Mouse (Mus musculus): ENCODE measurements around the gene Iqsec3. TPM values are rescaled to one million over a fixed set of nuclear protein-coding genes. Genes with fewer than 3 reads are reported as not detected.

Gene Iqsec3
- total RNA-seq, 1 experiment from 2014 or later: 3.6 TPM

DNA sequence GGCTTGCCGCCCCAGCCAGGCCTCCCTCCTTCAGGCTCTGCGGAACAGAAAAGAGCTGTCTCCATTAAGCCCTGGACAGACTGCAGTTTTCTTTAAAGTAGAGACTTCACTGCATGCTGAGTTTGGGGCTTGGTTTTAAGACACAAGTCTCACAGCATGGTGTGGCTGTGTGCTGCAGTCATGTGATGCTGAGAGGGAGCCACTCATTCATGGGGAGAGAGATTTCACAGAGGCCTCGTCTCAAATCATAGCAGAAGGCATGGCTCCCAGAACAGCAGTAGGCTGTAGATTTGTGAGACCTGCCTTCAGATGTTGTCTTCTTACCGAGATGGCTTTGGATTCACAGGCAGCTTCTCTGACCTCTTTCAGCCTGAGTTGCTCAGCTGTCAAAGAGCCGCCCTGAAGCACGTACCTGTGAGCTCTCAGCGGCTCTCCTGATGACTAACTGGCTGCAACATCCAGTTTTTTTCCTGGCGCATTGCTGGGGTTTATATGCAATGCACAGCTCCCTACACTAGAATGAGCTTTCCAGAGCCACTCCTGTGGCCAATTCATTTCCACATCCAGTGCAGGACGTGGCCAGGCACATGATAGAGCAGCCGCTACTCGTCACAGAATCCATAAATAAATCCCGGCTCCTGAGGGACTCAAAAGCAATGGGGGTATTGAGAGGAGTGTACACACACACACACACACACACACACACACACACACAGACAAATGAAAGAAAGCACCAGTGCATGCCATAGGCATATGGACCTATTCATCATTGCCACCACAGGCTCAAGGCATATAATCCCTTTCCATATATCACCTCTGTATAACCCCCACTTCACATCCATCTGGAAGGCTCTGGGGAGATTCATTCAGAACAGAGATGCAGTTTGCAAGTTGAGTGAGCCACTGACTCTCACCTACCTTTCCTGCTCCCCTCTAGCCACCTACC is 18.7 kb downstream of the Iqsec3 start:
- no peak for DNase-seq

DNA sequence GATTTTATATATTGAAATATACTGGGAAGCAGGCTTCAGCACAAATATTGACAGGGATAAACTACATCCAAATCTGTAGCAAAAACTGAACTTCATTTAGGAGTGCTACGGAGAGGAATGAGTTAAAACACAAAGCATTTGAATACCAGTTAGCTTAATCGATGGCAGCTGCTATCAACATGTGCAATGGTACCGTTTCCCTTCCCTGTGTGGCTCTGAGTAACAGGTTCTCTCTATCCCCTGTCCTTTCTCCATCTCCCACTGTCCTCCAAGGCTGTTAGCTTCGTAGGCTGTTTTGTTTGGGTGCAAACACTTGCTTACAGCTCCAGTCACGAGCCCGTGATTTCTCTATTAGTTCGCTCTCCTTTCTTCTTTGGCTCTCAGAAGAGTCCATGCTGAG is 19.7 kb downstream of the Iqsec3 start:
- no peak for DNase-seq

DNA sequence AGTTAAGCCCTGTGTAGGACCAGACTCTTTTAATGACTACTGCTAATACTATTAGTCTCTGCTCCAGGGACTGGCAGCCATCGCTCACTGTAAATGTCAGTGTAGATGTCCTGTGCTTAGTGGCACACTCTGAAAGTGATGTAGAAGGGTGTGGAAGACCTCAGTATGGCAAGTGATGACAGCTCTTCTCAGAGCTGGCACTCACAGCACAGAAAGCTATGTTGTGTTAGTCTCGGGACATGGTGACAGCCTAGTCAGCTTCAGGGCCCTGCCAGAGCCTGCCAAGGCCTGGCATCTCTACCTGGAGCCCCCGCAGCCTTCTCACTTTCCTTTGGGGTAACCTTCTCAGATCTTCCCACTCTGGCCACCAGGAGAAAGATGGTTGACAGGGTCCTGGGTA is 21.8 kb downstream of the Iqsec3 start:
- no peak for DNase-seq

DNA sequence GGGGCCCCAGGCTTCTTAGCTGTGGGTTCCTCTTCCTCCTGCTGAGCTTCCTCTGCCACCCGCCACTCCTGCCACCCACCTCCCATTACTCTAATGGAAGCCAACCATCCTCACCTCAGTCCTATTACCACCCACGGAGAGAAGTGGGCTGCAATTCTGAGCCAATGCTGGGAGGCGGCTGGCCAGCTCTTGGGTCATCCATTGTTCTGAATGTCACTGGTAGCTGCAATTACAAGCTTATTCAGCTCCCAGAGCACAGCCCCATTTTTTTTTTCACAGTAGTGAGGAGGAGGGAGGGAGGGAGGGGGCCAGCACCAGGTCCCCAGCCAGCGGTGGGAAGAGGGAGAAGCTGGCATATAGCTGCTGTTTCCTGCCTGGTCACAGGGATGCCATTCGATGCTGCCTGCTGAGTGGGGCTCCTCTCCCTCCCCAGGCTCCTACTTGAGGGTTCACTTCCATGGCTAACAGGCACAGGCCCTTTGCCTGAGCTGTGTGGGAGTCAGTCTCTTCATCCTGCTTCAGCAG is 32.7 kb downstream of the Iqsec3 start:
- DNase-seq: no peak

DNA sequence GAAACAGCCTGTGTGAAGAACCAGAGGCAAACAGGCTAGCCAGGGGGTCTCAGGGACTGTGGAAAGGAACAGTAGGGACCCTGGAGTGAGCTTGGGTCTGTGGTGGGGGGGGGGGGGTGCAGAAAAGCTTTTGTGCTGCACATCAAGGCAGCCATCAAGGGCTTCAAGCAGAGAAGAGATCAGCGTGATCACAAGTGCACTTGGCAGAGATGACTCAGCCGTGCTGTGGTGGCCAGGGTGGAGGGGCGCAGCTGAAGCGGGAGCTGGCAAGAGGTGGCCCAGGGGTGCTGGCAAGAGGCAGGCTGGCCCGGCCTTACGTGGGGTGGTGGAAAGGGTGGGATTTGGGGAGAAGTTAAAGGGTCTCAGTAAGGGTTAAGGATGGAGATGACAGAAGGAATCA is 48.6 kb downstream of the Iqsec3 start:
- no peak for DNase-seq

DNA sequence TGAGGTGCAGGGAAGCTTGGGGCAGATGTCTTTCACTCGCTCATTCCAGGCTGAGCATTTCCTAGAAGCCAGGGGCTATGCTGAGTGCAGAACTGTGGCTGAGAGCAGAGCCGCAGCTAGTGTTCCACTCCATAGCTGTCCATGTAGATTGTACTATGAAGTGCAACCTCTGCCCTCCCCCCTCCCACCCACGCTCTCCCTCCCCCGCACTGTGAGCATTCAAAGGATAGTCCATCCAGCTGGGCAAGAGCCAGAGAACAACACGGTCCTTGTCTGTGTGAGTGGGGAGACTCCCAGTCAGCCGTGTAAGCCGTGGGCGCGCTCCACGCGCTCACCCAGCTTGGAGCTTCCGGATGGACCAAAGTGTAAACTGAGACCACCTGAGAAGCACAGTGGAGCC is 49.1 kb downstream of the Iqsec3 start:
- no peak for DNase-seq

DNA sequence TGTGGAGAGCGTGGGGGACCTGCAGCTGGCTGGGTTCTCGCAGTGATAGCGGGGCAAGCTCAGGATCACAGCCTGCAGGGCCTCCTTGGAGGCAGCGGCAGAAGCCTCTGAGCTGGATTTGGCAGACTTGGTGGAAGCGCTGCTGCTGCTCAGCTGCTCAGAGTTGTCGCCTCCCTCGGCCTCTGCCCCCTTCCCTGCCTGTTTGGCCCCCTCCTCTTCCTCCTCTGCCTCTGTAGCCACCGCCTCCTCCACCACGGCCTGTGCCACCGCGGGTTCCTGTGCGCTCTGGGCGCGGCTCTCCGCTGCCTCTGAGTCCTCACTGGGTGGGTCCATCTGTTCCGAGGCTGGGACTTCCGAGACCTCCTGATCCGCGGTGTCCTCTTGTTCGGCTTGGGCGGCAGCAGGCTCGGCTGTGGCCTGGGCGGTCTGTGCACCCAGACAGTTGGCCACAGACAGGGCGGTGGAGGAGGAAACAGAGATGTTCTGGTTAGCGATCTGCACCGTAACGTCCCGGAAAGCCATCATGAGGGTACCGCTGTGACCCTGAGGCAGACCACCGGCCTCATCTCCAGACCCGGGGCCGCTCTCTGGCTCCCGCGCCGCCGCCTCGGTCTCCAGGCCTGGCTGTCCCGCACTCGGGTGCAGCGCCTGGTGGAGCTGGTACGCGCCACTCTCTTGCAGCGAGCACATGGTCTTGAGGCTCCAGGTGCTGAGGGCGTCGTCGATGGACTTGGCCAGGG is 60.8 kb downstream of the Iqsec3 start:
- DNase-seq: no peak

DNA sequence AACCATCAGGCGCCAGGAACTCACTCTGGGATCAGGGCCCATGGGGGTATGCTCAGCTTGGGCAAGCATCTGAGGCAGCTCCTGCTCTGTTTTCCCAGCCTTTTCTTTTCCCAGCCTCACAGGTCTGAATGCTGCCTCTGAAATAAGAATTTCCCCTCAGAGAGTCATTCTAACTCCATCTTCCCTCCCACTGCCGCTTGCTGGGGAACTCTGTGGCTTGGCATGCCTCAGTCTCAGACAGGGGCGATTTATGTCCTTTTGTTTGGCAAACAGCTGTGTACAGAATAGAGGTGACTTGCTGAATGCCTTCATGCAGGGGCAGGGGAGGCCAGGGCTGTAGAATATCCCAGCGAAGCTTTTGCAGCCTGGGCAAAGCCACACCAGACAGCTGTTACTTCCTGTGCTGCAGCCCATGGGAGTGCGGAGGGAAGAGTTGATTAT is 65.9 kb downstream of the Iqsec3 start:
- peak; percentile 18 for DNase-seq

DNA sequence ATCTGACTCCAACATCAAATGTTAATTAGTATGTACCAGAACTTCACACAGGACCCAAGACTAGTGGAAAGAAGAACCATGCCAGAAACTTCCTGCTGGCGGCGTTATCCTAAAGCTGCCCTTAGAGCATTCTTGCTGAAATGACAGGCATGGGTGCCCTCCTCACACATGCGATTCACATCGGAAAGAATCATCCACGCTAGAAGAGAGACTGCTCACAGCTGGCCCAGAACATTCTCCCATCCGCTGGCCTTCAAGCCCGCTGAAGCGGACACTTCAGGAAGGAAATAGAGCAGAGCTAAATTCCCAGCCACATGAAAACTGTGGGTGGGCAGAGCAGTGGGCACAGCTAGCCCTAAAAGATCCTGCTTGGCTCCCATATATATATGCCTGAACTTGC is 68.2 kb downstream of the Iqsec3 start:
- no peak for DNase-seq

DNA sequence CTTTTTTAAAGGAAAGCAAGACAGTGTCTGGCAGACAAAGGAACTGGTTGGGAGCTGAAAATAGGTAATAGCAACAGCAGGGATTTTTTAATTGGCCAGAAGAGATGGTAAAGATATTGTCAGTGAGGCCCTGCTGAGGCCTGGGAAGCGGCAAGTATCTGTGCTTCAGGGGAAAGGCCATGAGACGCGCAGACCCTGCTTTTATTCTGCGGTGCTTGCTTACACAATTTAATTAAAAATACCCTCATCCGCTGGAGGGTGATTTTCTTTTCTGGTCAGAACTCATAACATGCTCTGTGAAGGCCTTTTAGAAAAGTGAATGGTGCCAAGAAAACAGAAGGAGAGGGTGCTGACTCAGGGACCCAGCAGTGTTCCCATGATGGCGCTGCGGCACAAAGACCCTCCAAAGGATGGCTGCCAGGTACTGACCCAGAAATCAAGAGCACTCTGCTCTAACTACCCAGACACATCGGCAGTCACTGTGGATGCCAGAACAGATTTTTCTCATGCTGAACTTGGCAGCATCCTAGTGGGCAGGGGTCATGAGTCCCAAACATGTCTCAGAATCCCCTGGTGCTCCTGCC is 70.7 kb downstream of the Iqsec3 start:
- DNase-seq: no peak

DNA sequence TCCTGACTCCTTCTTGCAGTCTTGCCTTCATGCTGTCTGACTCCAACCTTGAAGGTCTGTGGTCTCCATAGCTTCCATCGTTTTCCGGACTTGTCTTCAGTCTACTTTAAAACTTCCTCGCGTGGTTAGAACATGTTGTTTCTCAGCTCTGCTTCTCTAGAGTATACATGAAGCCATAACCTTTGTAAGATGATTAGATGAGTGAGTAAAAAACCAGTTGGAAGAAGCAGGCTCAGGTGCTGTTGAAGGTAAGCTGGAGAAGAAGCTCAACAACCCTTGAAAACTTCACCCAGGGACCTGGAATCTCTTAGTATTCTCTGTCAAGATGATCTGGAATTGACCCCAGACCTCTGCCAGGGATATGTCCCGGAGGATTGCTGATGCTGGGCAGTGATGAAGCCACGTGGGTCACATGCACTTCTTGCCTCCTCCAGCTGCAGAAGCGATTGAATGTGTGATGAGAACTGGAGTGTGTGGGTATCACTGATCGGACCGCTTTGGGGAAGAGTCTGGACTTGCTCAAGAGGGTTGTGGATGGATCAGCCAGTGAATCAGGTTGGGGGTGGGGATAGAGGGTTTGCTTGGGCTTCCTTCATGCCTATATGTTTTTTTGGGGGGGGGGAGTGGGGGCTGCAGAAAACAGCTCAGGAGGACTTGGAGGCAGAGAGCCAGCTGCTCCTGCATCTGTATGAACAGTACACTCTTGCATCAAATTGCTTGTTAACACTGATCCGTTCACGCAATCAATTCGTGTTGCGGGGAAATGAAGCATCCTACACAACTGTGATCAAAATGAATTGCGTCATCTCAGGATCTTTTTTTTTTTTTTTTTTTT is 71.4 kb downstream of the Iqsec3 start:
- no peak for DNase-seq

DNA sequence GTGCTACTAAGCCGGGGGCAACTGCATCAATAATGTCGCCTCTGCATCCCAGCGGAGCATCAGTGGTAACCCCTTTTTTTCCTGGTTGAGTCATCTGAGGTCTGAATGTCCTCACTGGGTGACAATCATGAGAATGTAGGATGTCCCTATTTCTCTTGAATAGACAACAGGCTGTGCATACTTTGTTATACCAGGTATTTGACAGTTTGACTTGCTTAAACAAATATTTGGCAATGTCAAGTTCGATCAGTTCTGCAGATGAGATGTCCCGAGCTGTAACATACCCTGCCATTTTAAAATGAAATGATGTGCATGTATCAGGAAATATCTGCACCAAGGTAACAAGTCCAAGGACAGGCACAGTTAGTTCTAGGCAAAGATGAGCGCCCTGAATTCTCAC is 72.3 kb downstream of the Iqsec3 start:
- no peak for DNase-seq

DNA sequence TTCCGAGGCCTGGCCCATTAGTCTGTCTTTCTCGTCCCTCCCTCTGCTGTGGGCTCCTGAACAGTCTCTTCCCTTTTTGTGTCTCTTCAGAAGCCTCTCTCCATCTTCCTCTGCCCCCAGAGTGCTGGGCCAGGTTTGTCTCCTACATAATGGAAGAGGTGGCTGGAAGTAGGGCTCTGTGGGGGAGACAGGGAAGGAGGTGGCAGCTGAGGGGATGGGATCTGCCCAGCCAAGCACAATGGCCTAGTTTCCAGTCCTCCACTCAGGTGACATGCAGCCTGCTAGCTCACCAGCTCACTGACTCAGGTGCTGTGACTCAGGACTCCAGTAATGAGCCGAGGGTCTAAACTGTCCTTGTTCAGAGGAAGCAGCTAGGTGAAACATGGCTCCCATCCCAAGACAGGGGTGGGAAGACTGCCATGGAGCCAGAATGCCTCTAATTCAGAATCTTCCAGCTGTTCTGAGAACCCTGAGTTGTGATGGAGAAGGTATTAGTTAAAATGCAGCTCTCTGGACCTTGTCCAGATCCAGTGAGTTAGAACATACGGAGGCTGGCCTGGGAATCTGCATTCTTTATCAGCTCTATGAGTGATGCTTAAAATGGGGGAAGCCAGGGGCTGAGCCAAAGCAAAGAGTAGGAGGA is 80.7 kb downstream of the Iqsec3 start:
- no peak for DNase-seq

DNA sequence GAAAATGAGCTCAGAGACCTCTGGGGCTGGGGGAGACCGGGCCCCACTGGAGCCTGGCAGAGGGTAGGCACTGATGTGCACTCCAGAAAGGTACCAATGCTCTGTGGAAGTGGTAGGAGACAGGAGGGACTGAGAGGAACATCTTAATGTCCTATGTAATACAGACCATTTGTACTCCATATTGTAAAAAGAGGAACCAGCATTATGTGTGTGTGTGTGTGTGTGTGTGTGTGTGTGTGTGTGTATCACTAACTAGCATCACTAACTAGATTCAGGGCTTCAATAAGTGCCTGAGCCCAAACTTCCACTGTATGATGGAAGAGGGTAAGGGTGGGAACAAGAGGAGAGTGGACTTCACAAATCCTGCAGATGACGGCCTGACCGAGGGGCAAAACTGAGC is 88.1 kb downstream of the Iqsec3 start:
- no peak for DNase-seq

DNA sequence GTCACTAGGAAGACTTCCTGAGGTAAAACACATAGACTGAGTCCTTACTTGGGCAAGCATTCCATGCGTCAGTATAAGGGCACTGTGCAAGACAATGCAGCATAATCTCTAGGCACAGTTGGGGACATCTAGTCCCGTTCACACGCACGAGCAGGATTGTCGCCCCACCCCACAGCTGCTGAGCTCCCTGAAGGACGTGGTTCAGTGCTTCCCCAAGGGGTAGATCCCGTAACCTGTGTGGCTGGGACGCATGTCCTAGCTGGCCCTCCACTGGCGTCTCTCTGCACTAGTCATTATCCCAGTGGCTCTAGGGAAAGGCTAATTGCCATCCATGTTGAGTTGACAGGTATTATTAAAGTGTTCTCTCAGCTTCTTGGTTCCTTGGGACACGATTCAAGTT is 91.4 kb downstream of the Iqsec3 start:
- no peak for DNase-seq

DNA sequence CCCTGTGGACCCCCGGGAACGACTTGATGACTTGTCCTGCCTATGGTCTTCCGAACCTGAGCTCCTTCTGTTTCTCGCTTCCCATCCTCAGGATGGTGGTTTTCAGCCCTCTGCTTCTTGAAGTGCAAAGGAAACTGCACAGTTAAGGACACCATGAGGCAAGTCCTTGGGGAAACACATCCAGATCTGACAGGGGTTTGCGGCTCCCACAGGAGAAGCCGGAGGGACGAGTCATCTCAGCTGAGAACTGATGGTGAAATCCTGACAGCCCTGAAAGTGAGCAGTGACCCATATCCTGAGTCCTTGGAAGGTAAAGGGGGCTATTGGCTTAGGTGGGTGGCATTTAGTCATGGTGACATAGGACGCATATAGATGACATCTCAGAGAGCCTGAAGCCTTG is 92.9 kb downstream of the Iqsec3 start:
- DNase-seq: no peak

DNA sequence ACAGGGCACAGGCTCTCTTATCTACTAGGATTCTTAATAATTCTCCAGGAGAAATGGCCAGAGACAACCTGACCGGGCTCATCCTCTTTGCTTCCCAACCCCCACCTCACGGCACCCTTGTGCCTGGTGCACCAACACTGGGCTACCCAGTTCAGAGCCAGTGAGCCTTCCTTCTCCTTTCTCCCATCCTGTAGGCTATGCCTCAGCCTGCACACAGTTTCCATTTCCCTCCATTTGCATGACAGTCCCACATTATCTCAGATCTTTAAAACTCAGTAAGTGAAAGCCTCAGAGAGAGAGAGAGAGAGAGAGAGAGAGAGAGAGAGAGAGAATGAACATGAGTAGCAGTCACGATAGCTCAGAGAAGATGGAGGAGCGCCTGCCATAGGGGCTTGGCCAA is 95.2 kb downstream of the Iqsec3 start:
- no peak for DNase-seq

DNA sequence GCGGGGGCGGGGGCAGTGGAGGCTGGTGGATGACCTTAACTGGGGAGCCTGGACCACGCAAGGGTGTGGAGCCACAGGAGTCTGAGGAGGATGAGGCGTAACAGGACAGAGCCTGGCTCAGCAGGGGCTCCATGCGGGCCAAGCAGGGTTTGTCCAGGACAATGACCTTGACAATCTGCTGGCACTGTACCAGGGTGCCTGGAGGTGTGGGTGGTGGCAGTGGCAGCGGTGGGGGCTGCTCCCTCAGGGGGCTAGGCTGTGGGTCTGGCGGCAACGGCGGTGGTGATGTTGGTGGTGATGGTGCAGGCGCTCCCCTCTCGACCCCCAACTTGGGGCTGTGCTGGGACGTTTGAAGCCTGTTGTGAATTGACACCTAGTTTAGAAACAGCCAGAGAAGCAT is 97.3 kb downstream of the Iqsec3 start:
- peak; percentile 44 for DNase-seq

DNA sequence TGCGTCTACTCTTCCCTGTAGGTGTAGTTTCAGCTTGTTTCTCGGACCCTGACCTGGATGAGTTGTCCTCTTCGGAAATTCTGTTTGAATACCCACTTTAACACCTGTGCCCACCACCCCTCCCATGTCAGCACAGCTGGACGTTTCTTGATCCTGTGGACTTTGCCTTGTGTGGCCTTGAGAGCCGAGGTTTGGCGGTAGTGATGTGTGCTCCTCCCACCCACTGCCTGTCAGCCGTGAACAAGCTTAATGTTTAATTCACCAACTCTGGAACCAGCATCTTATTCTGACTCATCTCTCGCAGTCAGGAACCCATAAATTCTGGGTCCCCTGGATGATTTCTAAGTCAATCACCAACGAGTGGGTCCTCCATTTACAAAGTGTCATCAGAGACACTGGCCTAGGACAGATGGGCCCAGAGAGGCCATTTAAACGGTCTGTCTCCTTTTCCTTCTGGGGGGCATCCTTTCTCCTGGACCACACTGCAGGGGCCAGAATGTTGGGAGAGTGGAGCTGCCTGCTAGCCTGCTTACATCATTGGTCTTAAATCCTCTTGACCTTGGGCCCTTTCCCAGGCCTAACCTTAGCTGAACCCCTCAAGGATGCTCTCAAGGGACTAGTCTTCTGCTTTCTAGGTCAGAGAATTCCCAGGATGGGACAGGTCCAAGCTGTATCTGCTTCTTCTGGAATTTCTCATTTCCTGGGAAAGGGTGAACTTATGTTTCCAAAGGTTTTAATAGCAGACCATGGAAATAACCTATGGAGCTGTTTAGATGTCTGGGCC is 102.1 kb downstream of the Iqsec3 start:
- no peak for DNase-seq

DNA sequence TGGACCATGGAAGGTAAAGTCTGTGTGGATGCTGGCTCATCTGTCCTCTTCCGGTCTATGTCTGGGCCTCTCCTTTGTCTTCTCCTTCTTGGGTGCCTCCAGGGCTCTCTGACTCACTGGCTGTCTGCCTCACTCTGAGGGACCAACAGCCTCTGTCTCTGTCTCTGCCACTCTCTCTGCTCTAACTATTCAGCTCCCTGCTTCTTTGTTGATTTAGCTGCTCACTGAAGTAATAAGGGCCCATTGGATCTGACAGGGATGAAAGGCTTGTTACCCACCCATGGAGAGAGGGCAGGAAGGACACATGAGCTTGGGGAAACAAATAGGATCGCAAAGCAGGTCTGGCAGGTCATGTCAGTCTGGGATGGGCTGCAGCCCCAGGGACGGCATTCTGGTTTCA is 106.4 kb downstream of the Iqsec3 start:
- no peak for DNase-seq

DNA sequence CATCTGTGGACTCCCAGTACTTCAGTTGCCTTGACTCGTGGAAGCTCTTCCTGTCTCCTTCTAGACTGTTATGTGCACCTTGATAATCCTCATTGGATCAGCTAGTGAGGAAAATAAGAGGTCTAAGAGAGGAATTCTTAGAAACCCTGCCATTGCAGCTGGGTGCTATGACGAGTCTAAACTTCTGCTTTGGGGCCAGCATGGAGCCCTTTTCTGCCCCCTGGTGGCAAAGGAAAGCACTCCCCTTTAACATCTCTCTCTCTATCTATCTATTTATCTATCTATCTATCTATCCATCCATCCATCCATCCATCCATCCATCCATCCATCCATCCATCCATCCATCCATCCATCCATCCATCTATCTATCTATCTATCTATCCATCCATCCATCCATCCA is 106.9 kb downstream of the Iqsec3 start:
- DNase-seq: peak; percentile 74
